Mouse (Mus musculus) kidney, postnatal 4 days (tissue): Measurements from ENCODE around the gene Ilf2.

ENCODE experiments used
- DNase-seq, 2 experiments: peaks; one replicate each; pipeline ENCODE4 v3.0.0; 2021; ENCODE audit warnings: mixed read lengths in 2 of 2

Gene Ilf2

GRCm38 (mm10) chr3:90475831-90476611, at the start of gene Ilf2:
Gene Ilf2 (plus strand): TSS chr3:90476126.
- DNase-seq = peak; percentile 95 to 97

GRCm38 (mm10) chr3:90427574-90427973, 48.4 kb upstream of the Ilf2 start:
- no peak for DNase-seq

GRCm38 (mm10) chr3:90428186-90428585, 47.7 kb upstream of the Ilf2 start:
- peak in 1 of 2 experiments; percentile 17 for DNase-seq

GRCm38 (mm10) chr3:90429576-90429975, 46.4 kb upstream of the Ilf2 start:
- DNase-seq = peak in 1 of 2 experiments; percentile 44

GRCm38 (mm10) chr3:90432348-90432747, 43.6 kb upstream of the Ilf2 start:
- no peak for DNase-seq

- peak in 1 of 2 experiments; percentile 77 for DNase-seq
These were observed 43.1 kb upstream of the Ilf2 start for GRCm38 (mm10) chr3:90432811-90433219.

- DNase-seq = peak; percentile 100
These were observed 42.4 kb upstream of the Ilf2 start, which contains the start of gene Ints3 for GRCm38 (mm10) chr3:90433381-90434020. Gene Ints3 (minus strand): TSS chr3:90433622.

- DNase-seq = peak in 1 of 2 experiments; percentile 20
These were observed 41.7 kb upstream of the Ilf2 start for GRCm38 (mm10) chr3:90434073-90434730.

GRCm38 (mm10) chr3:90437131-90437530, 38.8 kb upstream of the Ilf2 start:
- DNase-seq = no peak

GRCm38 (mm10) chr3:90440756-90441155, 35.2 kb upstream of the Ilf2 start:
- DNase-seq = no peak

GRCm38 (mm10) chr3:90443977-90444376, 31.9 kb upstream of the Ilf2 start:
- DNase-seq = no peak

- DNase-seq = peak; percentile 60 to 72
These were observed 30.3 kb upstream of the Ilf2 start for GRCm38 (mm10) chr3:90445417-90446200.

- peak; percentile 87 to 93 for DNase-seq
These were observed 29.4 kb upstream of the Ilf2 start for GRCm38 (mm10) chr3:90446389-90447122.

GRCm38 (mm10) chr3:90447123-90447494, 28.8 kb upstream of the Ilf2 start:
- DNase-seq = peak in 1 of 2 experiments; percentile 63

- peak; percentile 17 to 36 for DNase-seq
These were observed 27.3 kb upstream of the Ilf2 start for GRCm38 (mm10) chr3:90448626-90449025.

- DNase-seq = no peak
These were observed 25.1 kb upstream of the Ilf2 start for GRCm38 (mm10) chr3:90450874-90451273.

- DNase-seq = peak; percentile 19 to 52
These were observed 24.4 kb upstream of the Ilf2 start for GRCm38 (mm10) chr3:90451396-90452095.

- no peak for DNase-seq
These were observed 21.0 kb upstream of the Ilf2 start for GRCm38 (mm10) chr3:90454931-90455330.

GRCm38 (mm10) chr3:90459727-90460126, 16.2 kb upstream of the Ilf2 start:
- no peak for DNase-seq

GRCm38 (mm10) chr3:90460315-90460714, 15.6 kb upstream of the Ilf2 start:
- DNase-seq = no peak

- DNase-seq = no peak
These were observed 14.0 kb upstream of the Ilf2 start for GRCm38 (mm10) chr3:90461935-90462334.
